Mouse (Mus musculus) left cerebral cortex, adult 18-20 months (tissue): ENCODE measurements around the gene Cdkn2d. TPM values are rescaled to one million over a fixed set of nuclear protein-coding genes. Genes with fewer than 3 reads are reported as not detected.
"Not testable (repeated sequence)": the region's sequence is repeated elsewhere in the genome, so short reads cannot be mapped to it uniquely, and the experiment has no call there.

Experiments used
- DNase-seq, 2 experiments: peaks; one replicate each; pipeline ENCODE4 v3.0.0; 2021 to 2022; ENCODE audit warnings: low spot score in 2 of 2, mixed read lengths in 1 of 2
- total RNA-seq, 2 experiments: library from RNA; stranded (reverse); gene quantifications; 2 replicates each; pipeline ENCODE4 v1.2.3; 2021

Cdkn2d gene
- total RNA-seq, 2 experiments from 2014 or later: 52.9 to 61.6 TPM

DNA sequence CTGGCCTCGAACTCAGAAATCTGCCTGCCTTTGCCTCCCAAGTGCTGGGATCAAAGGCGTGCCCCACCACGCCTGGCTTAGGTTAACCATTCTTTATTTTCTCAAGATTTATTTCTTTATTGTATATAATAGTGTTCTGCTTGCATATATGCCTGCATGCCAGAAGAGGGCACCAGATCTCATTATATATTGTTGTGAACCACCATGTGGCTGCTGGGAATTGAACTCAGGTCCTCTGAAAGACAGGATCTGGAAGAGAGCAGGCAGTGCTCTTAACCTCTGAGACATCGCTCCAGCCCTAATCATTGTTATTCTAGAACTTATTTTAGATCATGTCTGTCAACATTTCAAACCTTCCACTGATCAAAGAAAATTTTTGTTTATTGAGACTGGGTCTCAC, 28.3 kb upstream of the Cdkn2d start:
- no peak for DNase-seq

- DNase-seq: no peak
Measured at GRCm38 (mm10) chr9:21318792-21319191, 27.6 kb upstream of the Cdkn2d start.

DNA sequence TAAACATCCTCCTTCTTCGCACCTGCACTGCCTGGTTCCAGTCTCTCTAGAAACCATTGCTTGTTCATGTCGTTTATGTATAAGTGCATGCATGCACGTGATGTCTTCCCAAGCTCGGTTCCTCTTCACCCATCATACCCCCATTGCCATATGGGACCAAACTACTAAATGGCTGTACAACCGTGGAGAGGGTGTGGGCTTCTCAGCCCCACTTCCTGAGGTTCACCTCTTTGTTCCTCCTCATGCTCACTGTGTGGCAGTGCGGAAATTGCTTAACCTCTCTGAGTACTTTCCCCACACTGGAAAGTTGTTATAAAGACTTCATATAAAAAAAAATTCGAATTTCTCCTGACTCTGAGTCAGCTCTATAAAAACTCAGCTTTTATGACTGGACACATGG, 25.5 kb upstream of the Cdkn2d start:
- no peak for DNase-seq

- DNase-seq: no peak
Measured at GRCm38 (mm10) chr9:21315421-21315820, 24.2 kb upstream of the Cdkn2d start.

DNA sequence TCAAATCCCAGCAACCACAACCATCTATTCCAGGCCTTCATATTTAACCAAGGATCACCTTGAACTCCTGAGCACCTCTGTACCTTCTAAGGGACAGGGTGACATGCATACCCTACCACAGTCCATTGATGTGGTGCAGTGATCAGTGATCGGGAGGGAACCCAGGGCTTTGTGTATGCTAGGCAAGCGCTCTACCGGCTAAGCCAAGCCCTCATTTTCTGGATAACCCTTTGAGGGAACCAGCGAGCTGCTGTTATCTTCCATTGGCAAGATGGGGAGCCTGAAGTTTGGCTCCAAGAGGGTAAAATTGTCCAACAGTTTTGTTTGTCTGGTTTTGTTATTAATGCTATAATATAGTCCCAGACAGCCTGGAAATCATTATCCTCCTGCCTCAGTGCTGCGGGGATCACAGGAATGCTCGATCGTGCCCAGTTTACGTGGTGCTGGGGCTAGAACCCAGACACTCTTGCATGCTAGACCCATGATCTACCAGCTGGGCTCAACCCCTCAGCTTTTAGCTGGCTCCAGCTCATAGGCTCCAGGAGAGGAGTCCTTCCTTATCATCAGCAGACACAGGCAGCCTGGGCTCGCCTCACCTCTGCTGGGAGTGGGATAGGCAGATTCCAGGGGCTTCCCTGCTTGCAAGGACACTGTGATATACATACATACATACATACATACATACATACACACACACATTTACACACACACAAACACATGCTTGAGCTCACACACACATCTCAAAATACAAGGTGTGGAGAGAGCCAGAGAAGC, 23.3 kb upstream of the Cdkn2d start:
- DNase-seq: no peak

DNA sequence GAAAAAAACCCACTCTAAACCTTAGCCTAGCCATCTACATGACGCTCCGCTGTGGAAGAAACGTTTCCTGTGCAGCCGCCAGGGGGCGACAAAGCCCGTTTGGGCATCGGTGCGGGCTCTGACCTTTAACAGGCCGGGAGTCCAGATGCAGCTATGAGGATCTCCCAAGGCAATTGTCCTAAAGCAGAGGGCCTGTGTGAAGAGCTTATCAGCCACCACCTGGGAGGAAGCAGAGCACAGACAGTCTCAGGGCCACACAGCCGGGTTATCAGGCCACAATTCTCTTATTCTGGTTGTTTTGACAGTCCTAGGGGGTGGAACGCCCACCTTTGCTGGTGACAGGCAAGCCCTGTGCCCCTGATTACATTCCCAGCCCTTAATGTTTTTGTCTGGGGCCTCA, 22.2 kb upstream of the Cdkn2d start:
- peak; percentile 81 to 86 for DNase-seq

- no peak for DNase-seq
Measured at GRCm38 (mm10) chr9:21312134-21312533, 20.9 kb upstream of the Cdkn2d start, which contains the start of gene Ap1m2. TSS of gene Ap1m2 (minus strand) at chr9:21312337.

DNA sequence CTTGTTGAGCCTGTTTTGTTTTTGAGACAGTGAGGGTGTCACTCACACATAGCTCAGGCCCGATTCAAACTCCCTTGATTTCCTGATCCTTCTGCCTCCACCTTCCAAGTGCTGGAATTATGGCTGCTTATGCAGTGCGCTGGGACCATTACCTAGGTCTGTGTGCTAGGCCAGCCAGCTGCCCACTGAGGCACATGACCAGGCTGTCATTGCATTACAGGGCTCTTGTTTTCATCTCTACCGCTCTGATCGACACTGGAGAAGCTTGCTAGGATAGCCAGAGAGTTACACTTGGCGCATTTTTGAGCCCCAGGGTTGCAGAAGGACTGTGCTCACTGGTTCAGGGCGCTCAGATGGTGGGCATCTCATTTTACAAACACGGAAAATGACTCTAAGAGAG, 20.5 kb upstream of the Cdkn2d start:
- DNase-seq: no peak

DNA sequence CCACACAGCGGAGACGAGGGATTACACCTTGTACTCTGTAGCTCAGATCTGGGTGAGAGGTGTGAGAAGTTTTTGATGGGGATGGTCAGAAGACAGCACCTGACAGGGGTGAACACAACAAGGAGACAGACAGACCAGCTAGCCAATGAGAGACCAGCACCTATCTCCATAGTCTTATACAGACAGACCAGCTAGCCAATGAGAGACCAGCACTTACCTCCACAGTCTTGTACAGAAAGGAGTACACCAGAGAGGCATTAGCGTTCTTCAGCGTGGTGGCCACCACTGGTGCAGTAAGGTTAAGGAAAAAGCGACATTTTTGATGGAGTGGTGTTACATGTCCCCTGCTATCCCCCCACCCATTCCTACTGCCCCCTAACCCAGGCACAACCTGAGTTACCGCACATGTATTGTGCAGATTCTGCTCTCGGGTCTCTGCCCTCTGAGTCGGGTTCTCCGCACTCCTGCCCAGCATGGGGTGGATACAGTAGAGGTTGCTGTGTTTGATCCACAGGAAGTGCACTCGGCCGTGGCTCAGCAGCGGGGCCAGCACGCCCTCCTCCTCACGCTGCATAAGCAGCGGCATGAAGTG, 18.0 kb upstream of the Cdkn2d start:
- DNase-seq: no peak

DNA sequence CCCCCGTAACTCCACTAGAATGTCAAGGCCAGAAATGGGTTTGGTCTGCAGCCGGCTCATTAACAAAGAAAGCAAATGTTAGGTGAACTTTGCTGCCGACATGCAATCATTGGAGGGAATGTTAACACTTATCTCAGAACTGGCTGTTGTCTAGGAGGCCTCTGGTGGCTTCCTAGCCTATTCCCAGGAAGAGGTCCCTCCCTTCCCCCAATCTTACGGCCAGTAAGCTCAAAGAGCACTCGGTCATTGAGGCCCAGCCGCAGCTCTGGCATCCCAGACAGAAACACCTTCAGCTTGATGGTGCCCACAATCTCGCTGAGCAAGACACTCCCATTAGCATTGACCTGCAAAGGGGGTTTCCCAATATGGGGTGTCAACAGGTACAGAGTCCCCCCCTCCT, 13.9 kb upstream of the Cdkn2d start:
- no peak for DNase-seq

GRCm38 (mm10) chr9:21299014-21299413, 7.8 kb upstream of the Cdkn2d start:
- no peak for DNase-seq

DNA sequence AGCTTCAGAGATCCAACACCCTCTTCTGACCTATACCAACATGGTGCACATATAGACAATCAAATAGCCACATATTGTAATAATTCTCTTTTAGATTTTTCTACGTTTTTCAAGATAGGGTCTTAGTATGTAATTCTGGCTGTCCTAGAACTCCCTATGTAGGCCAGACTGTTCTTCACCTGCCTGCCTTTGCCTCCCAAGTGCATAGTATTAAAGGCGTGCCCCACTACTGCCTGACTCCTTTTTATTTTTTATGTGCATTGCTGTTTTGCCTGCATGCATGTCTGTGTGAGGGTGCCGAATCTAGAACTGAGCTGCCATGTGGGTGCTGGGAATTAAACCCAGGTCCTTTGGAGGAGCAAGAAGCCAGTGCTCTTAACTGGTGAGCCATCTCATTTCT, 1.1 kb upstream of the Cdkn2d start:
- no peak for DNase-seq

DNA sequence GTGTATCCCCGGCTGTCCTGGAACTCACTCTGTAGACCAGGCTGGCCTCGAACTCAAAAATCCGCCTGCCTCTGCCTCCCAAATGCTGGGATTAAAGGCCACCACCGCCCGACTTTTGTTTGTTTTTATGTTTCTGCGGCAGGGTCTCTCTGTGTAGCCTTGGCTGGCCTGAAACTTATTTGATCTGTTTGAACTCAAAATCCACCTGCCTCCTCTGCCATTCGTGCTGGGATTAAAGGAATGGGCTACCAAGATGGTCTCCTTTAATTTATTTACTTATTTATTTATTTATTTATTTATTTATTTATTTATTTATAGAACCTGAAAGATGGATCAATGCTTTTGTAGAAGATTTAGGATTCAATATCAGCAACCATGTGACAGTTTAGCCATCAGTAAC, 661 bp upstream of the Cdkn2d start:
- not testable (repeated sequence) for DNase-seq

GRCm38 (mm10) chr9:21290589-21290988, 618 bp downstream of the Cdkn2d start:
- peak in 1 of 2 experiments; percentile 50 for DNase-seq

GRCm38 (mm10) chr9:21289337-21289671, 1.9 kb downstream of the Cdkn2d start:
- DNase-seq: no peak

- DNase-seq: no peak
Measured at GRCm38 (mm10) chr9:21288404-21289336, 2.5 kb downstream of the Cdkn2d start.

GRCm38 (mm10) chr9:21287571-21288402, 3.4 kb downstream of the Cdkn2d start, which contains the start of gene Kri1:
TSS of gene Kri1 (minus strand) at chr9:21287969.
- DNase-seq: peak; percentile 94 to 96

DNA sequence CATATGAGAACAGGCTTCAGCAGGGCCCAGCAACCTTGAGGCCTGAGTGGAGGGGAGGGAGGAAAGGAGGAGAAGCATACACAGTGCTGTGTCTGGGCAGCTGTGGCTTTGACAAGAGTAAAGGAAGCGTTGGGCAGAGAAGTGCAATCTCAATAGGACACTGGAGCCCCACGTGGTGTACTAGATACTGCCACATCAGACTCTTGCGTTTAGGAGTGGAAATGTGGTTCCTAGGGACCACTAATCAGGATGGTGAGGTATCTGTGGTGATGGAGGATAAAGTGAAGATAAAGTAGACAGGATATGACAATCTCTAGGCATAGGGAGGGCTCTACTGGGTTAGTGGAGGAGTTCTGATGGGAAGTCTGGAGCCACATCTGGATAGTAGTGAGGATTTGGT, 4.5 kb downstream of the Cdkn2d start:
- DNase-seq: no peak

DNA sequence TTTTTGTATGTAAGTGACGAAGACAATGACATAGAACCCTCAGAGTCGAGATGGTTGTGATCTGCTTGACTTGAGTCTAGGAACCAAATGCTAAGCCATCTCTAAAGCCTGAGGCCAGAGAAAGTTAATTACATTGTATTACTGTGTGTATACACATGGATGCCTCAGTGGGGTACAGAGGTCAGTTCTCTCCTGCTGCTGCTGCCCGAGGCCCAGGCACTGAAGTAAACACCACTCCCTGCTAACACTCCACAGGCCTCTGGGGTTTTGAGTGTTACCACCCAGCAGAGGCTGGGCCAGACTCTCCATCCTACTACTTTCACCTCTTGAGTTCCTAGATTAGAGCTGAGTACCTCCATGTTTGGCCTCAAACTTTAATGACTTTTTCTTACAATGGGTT, 7.2 kb downstream of the Cdkn2d start:
- no peak for DNase-seq

DNA sequence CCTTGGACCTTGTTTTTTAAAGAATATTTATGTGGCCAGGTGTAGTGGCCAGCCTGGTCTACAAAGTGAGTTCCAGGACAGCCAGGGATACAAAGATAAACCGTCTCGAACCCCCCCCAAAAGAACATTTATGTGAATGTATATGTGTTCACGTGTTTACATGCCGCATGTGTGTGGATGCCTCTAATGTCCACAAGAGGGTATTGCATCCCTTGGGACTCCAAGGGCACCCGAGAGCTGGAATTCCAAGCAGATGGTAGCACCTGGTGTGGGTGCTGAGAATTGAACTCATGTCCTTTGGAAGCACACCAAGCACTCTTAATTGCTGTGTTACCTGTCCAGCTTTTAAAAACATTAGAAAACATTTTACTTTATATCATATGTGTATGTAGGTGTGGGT, 7.6 kb downstream of the Cdkn2d start:
- no peak for DNase-seq

DNA sequence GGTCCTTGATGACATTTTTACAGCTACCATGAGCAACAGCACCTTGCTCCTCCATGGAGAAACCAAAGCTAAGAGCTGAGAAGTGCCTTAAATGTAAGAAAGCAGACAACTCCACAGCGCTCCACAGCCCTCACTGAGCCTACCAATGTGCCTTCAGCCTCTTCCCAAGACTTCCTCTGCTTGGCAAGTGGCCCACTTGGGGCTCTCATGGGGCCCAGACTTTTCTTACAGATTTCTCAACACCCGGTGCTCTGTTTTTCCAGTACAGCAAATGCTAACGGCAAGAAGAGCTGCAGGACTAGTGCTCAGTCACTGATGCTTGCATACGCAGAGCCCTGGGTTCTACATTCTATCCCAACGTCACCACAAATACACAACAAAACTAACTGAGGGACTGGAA, 13.4 kb downstream of the Cdkn2d start:
- no peak for DNase-seq
